Comparison of ENCODE assay signal across 8 mouse cellular contexts in the genomic region with DNA sequence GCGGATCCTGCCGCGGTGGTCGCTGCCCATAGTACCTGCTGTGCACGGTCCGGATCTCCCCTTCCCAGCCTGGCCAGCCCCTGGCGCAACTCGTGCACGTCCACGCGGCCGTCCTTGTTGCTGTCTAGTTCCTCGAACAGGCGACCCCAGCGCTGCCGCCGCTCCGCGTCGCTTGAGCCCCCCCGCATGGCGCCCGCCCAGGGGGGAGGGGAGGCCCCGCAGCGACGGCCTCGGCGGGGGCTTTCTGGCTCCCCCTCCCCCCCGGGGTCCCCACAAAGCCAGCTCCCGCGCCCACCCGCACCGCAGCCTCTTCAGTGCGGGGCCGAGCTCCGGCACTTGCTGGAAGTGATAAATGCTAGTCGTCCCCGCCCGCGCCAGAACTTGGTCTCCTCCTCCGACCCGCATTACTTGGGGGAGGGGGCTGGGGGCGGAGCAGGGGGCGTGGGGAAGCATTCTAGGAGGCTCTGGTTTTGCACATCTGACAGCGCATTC. TPM values are rescaled to one million over a fixed set of nuclear protein-coding genes. Genes with fewer than 3 reads are reported as not detected.
DNase-seq lines count a peak whose midpoint lies in the region; ATAC-seq and TF ChIP-seq lines count a peak whose summit lies in the region.

A gene (minus strand): TSS at position 378 of the 492 bp plus-strand sequence.

- no peaks in the 10 kb centered on the region for H3K79me2 ChIP-seq in myocyte (ENCODE audit: control insufficient read depth, insufficient read depth)

- peaks cover 15% of the 10 kb centered on the region for H3K36me3 ChIP-seq in embryonic facial prominence, embryonic 13.5 days
- H3K36me3 ChIP-seq in kidney, embryonic 15.5 days: peaks cover 24% of the 10 kb centered on the region
- no peaks in the 10 kb centered on the region for H3K36me3 ChIP-seq in limb, embryonic 14.5 days (ENCODE audit: control insufficient read depth, insufficient read depth, low read length)
- no peaks in the 10 kb centered on the region for H3K36me3 ChIP-seq in myocyte (ENCODE audit: control insufficient read depth, insufficient read depth)
- H3K36me3 ChIP-seq in stomach, embryonic 15.5 days: 0 out of 2 replicates have a peak, but pooled peaks cover 3% of the 10 kb centered on the region

- DNase-seq in spleen, adult 18-20 months: peak; percentile 43 to 44
- no peak for DNase-seq in spleen, adult 12 weeks (ENCODE audit: low spot score)
- peak; percentile 53 to 57 for DNase-seq in heart, adult 9 months (ENCODE audit: low spot score in 2 of 2)
- DNase-seq in limb, embryonic 14.5 days (ENCODE audit: low spot score): peak; percentile 80

- peaks cover 22% of the 10 kb centered on the region for H3K4me1 ChIP-seq in embryonic facial prominence, embryonic 13.5 days
- peaks cover 37% of the 10 kb centered on the region for H3K4me1 ChIP-seq in kidney, embryonic 15.5 days
- 0 out of 2 replicates have a peak, but pooled peaks cover 10% of the 10 kb centered on the region for H3K4me1 ChIP-seq in limb, embryonic 14.5 days (ENCODE audit: control insufficient read depth, insufficient read depth, low read length)
- H3K4me1 ChIP-seq in stomach, embryonic 15.5 days: peaks cover 17% of the 10 kb centered on the region; the same call in 1 of the 2 replicates

- H3K27ac ChIP-seq in embryonic facial prominence, embryonic 13.5 days: 0 out of 2 replicates have a peak within 1 kb of the TSS, but pooled peaks have one; percentile 28
- H3K27ac ChIP-seq in kidney, embryonic 15.5 days: peak within 1 kb of the TSS; percentile 84
- no peak within 1 kb of the TSS for H3K27ac ChIP-seq in limb, embryonic 14.5 days (replicated peaks; ENCODE audit: low read depth, low read length)
- peak within 1 kb of the TSS; percentile 89 for H3K27ac ChIP-seq in stomach, embryonic 15.5 days

- peak within 1 kb of the TSS; percentile 53 for H3ac ChIP-seq in myocyte (ENCODE audit: control insufficient read depth, insufficient read length)

- H3K9me3 ChIP-seq in embryonic facial prominence, embryonic 13.5 days: no peaks in the 10 kb centered on the region
- no peaks in the 10 kb centered on the region for H3K9me3 ChIP-seq in kidney, embryonic 15.5 days (replicated peaks)
- H3K9me3 ChIP-seq in limb, embryonic 14.5 days (ENCODE audit: control insufficient read depth, low read length): no peaks in the 10 kb centered on the region
- no peaks in the 10 kb centered on the region for H3K9me3 ChIP-seq in stomach, embryonic 15.5 days

- H3K4me2 ChIP-seq in embryonic facial prominence, embryonic 13.5 days: peak within 1 kb of the TSS; percentile 82
- H3K4me2 ChIP-seq in kidney, embryonic 15.5 days: peak within 1 kb of the TSS; percentile 93
- peak within 1 kb of the TSS; percentile 83 for H3K4me2 ChIP-seq in limb, embryonic 14.5 days (replicated peaks; ENCODE audit: low read depth, low read length, severe bottlenecking)
- peak within 1 kb of the TSS; percentile 84 for H3K4me2 ChIP-seq in myocyte (ENCODE audit: low read depth)
- H3K4me2 ChIP-seq in stomach, embryonic 15.5 days: peak within 1 kb of the TSS; percentile 96

- under 1% methylated on average over 42 of the region's 45 CpGs for WGBS in embryonic facial prominence, embryonic 13.5 days
- 0% methylated on average over 33 of the region's 45 CpGs for WGBS in kidney, embryonic 15.5 days
- 1% methylated on average over 16 of the region's 45 CpGs for WGBS in limb, embryonic 14.5 days
- WGBS in stomach, embryonic 15.5 days: under 1% methylated on average over 42 of the region's 45 CpGs

- peak within 1 kb of the TSS; percentile 81 for H3K4me3 ChIP-seq in embryonic facial prominence, embryonic 13.5 days
- H3K4me3 ChIP-seq in kidney, embryonic 15.5 days (replicated peaks): peak within 1 kb of the TSS; percentile 84
- peak within 1 kb of the TSS; percentile 77 for H3K4me3 ChIP-seq in limb, embryonic 14.5 days (replicated peaks; ENCODE audit: low read length)
- peak within 1 kb of the TSS; percentile 26 for H3K4me3 ChIP-seq in myocyte
- H3K4me3 ChIP-seq in stomach, embryonic 15.5 days (replicated peaks): peak within 1 kb of the TSS; percentile 71

- ATAC-seq in embryonic facial prominence, embryonic 13.5 days (ENCODE audit: insufficient number of reproducible peaks, insufficient read depth, low FRiP score, low TSS enrichment, low read depth): peak; percentile 60
- ATAC-seq in kidney, embryonic 15.5 days (replicated peaks; ENCODE audit: low FRiP score): peak; percentile 69
- peak; percentile 83 for ATAC-seq in limb, embryonic 14.5 days (ENCODE audit: low FRiP score, low read depth)
- peak; percentile 38; the same call in 1 of the 2 replicates for ATAC-seq in stomach, embryonic 15.5 days (ENCODE audit: insufficient read depth, low FRiP score, low read depth)

- TF ChIP-seq POLR2A in limb, embryonic 14.5 days (IDR thresholded peaks at IDR 0.05; ENCODE audit: borderline replicate concordance, extremely low read depth, insufficient read depth, insufficient read length): no peak
- no peak for TF ChIP-seq POLR2A in myocyte (IDR thresholded peaks at IDR 0.05; ENCODE audit: insufficient read length, low read depth)

- H3K9ac ChIP-seq in embryonic facial prominence, embryonic 13.5 days: peak within 1 kb of the TSS; percentile 75
- H3K9ac ChIP-seq in kidney, embryonic 15.5 days: peak within 1 kb of the TSS; percentile 75
- peak within 1 kb of the TSS; percentile 70 for H3K9ac ChIP-seq in limb, embryonic 14.5 days (ENCODE audit: low read depth, low read length, severe bottlenecking)
- peak within 1 kb of the TSS; percentile 34; the same call in 1 of the 2 replicates for H3K9ac ChIP-seq in stomach, embryonic 15.5 days

- H3K27me3 ChIP-seq in embryonic facial prominence, embryonic 13.5 days: peaks cover 38% of the 10 kb centered on the region
- H3K27me3 ChIP-seq in kidney, embryonic 15.5 days: peaks cover 33% of the 10 kb centered on the region
- H3K27me3 ChIP-seq in limb, embryonic 14.5 days (ENCODE audit: control insufficient read depth, insufficient read depth, low read length): peaks cover 27% of the 10 kb centered on the region
- H3K27me3 ChIP-seq in myocyte (ENCODE audit: control insufficient read depth, insufficient read depth, insufficient read length): peaks cover 44% of the 10 kb centered on the region
- peaks cover 22% of the 10 kb centered on the region for H3K27me3 ChIP-seq in stomach, embryonic 15.5 days (replicated peaks)

TF ChIP-seq in myocyte, 11 proteins besides CTCF, POLR2A, EP300 and RAD21:
- TF ChIP-seq TCF12 (IDR thresholded peaks at IDR 0.05; ENCODE audit: insufficient read depth, poor library complexity, severe bottlenecking) (no peak), TCF3 (IDR thresholded peaks at IDR 0.05; ENCODE audit: insufficient read length, low read depth) (no peak), USF1 (IDR thresholded peaks at IDR 0.05; ENCODE audit: low read depth) (no peak), E2F4 (IDR thresholded peaks at IDR 0.05; ENCODE audit: insufficient read depth) (no peak), MYOD1 (IDR thresholded peaks at IDR 0.05; ENCODE audit: control insufficient read depth in 1 of 3, insufficient read length in 2 of 3, low read depth in 2 of 3) (no peak), MYOG (IDR thresholded peaks at IDR 0.05; ENCODE audit: control insufficient read depth in 1 of 3, insufficient read depth in 1 of 3, insufficient read length in 2 of 3, low read depth in 2 of 3) (no peak), MAX (IDR thresholded peaks at IDR 0.05; ENCODE audit: low read depth) (no peak), POLR2AphosphoS2 (IDR thresholded peaks at IDR 0.05; ENCODE audit: insufficient read length, low read depth) (no peak), REST (IDR thresholded peaks at IDR 0.05; ENCODE audit: insufficient read depth, insufficient read length) (no peak), CEBPB (IDR thresholded peaks at IDR 0.05; ENCODE audit: insufficient read depth, poor library complexity, severe bottlenecking) (no peak), SRF (IDR thresholded peaks at IDR 0.05; ENCODE audit: control insufficient read depth, insufficient read length, low read depth) (no peak)

RNA-seq across cellular contexts. Expression of the gene that starts here (rescaled TPM):
- polyA plus RNA-seq in embryonic facial prominence, embryonic 13.5 days (2015; fragmentation: Nextera tagmentation; extraction: Ambion mirVana): 9.1 TPM in 2 replicates
- 11.4 and 12.9 TPM in 2 replicates for polyA plus RNA-seq in kidney, embryonic 15.5 days (2015; fragmentation: Nextera tagmentation; extraction: Ambion mirVana)
- polyA plus RNA-seq in limb, embryonic 14.5 days (2012; rRNA removed): 26.3 and 32.9 TPM in 2 replicates
- polyA plus RNA-seq in limb, embryonic 14.5 days (2014; fragmentation: Nextera tagmentation; extraction: Ambion mirVana): 5.7 and 8.3 TPM in 2 replicates
- 2.2 TPM for polyA plus RNA-seq in myocyte (2012; fragmentation: generic; extraction: Trizol)
- 8.7 and 10.0 TPM in 2 replicates for polyA plus RNA-seq in stomach, embryonic 15.5 days (2015; fragmentation: Nextera tagmentation; extraction: Ambion mirVana)

Comparison
In these comparisons a context has a peak if more than half of its experiments do, and no peak if none do; other contexts are left out.
1. H3K4me3 ChIP-seq: peak in every context shown above with its lines; median percentile 84 in kidney, embryonic 15.5 days; 81 in embryonic facial prominence, embryonic 13.5 days; 77 in limb, embryonic 14.5 days; 71 in stomach, embryonic 15.5 days; 26 in myocyte.